Mouse (Mus musculus) lung, postnatal 10 days (tissue): ENCODE results near the gene Cfap97d1.
"Not testable (repeated sequence)": the region's sequence is repeated elsewhere in the genome, so short reads cannot be mapped to it uniquely, and the experiment has no call there.

Experiments used
- DNase-seq: peaks from one replicate; pipeline ENCODE4 v3.0.0; 2021

Cfap97d1 gene

GRCm38 (mm10) chr11:101974181-101974580, 9.9 kb upstream of the Cfap97d1 start:
- no peak for DNase-seq

GRCm38 (mm10) chr11:101974923-101975322, 9.2 kb upstream of the Cfap97d1 start:
- peak; percentile 53 for DNase-seq

DNA sequence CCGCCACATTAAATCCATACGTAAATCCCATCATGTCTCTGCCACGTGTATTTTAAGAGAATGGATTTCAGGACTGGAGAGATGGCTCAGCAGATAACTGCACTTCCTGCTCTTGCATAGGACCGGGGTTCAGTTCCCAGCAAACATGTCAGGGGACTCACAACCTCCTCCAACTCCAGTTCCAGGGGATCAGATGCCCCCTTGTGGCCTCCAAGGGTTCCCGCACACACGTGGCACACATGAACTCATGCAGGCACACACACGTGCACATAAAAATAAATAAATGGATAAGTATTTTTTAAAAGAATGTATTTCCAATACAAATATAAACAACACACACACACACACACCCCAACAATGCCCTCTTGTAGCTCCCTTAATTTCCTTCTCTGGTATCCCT, 7.1 kb upstream of the Cfap97d1 start:
- no peak for DNase-seq

DNA sequence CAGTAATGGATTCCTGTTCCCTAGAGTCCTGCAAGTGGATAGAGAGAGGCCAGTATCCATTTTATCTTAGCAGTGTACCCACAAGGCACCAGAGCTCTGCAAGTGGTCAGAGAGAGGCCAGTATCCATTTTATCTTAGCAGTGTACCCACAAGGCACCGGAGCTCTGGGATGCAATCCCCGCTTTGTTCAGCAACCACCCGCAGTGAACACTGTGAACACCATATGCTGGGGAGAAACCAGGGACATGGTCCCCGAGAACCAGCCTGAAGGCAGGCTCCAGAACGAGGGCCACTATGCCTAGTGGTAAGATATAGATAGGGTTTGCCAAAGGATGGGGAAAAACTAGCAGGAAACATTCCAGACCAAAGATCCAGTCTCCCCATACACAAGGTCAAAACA, 4.9 kb upstream of the Cfap97d1 start:
- DNase-seq, result no peak

DNA sequence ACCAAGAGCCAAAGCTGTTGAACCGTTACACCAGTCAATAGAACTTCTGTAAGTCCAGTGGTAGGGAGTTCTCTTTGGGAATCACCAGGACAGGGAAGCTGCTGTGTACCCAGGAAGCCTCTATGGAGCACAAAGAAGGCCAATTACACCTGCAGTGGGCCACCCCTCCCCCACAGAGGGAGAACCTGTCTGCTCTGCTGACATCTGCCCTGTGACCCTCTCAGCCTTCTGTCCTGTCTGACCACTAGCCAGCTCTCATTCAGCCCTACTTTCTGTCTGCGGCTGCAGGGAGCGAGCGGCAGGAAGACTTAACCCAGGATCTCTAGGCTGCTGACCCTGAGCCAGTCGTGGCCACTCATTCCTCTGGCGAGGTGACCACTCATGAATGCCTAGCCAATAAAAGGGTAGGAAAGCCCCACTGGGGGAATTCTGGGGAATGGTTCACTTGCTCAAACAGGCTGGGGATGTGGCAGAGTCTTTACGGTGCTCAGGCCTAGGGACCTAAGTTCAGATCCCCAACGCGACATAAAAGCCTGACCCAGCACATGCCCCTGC, 3.4 kb upstream of the Cfap97d1 start:
- no peak for DNase-seq

GRCm38 (mm10) chr11:101981850-101982249, 2.2 kb upstream of the Cfap97d1 start:
- peak; percentile 64 for DNase-seq

DNA sequence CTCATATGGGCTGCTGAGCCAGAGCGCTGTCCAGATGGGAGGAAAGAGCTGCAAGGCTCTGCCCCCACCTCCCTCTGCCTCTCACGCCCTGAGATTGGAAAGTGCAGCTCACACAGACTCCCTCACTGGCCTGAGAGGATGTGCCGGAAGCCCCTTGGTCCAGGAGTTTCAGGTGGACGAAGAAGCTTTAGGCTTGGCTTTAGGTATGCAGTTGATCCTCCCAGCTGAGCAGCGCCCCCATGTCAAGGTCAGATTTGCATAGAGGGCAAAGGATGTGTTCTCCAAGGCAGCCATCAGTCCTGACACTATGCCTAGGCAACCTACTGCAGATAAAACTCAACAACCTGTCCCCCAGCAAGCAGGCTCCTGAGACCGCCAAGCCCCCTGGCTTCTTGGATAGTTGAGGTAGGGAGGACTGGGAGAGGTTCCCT, 1.1 kb upstream of the Cfap97d1 start:
- DNase-seq, result no peak

GRCm38 (mm10) chr11:101983431-101983921, 603 bp upstream of the Cfap97d1 start:
- DNase-seq, result no peak

DNA sequence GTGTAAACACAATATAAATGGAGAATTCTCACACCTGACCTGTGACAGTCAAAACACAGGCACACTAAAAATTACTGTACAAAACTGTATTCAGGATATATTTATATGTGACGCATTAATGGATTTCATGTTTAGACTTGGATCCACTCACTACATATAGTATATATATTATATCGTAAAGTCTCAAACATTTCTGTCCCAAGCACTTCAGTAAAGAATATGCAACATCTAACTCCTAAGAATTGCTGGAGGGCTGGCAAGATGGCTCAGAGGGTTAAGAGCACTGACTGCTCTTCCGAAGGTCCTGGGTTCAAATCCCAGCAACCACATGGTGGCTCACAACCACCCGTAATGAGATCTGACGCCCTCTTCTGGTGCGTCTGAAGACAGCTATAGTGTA, 1.4 kb downstream of the Cfap97d1 start:
- DNase-seq, result not testable (repeated sequence)

GRCm38 (mm10) chr11:101985990-101986389, 1.9 kb downstream of the Cfap97d1 start:
- peak; percentile 94 for DNase-seq

- no peak for DNase-seq
Observed at GRCm38 (mm10) chr11:101986913-101987312, 2.8 kb downstream of the Cfap97d1 start, which contains the start of gene Dusp3. Gene Dusp3, minus strand, starts transcription at chr11:101987013.

DNA sequence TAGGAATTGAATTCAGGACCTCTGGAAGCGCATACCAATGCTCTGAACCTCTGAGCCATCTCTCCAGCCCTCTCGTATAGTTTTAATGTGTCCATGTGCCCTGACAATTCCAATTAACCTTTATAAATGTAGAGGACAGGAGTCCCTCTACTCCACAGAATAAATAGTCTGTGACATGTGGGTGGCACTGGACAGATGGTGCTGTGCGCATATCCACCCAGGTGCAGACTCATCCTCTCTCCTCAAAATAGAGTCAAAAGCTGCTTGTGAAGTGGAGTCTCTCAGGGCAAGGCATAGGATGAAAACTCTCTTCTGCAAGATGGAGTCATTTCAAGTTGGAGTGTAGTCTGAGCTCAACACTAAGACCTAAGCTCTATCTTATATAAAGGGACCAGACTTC, 6.2 kb downstream of the Cfap97d1 start:
- DNase-seq, result no peak

GRCm38 (mm10) chr11:101991813-101992212, 7.7 kb downstream of the Cfap97d1 start:
- DNase-seq, result no peak

DNA sequence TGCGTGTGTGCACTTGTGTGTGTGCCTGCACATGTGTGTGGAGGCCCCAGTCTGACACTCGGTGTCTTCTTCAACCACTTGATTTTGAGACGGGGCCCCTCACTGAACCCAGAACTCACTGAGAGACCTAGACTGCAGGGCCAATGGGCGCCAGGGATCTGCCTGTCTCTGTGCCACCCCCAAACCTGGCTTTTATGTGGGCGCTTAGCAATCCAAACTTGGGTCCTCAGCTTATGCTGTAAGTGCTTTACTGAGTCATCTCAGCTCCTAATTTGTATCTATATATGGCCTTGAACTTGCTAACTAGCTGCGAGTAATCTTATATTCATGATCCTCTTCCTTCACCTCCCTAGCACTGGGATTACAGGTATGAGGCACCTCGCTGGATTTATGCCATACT, 8.3 kb downstream of the Cfap97d1 start:
- DNase-seq, result no peak

DNA sequence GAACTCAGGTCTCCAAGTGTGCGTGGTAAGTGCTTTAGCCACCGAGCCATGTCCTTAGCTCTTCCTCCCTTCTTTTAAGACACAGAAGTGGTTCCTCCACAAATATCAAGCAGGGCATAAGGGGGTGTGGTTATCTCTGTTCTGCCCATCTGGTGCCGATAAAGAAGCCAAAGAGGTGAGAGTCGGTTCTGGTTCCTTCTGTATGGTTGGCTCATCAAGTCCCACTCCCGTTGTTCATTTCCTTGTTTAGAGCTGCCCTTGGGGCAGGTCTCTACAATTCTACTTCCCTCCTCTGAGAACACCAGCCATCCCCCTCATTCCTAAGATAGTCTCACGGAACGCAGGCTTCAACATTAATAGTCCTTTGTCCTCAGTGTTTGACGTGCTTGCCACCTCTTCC, 10.0 kb downstream of the Cfap97d1 start:
- DNase-seq, result no peak

- no peak for DNase-seq
Observed at GRCm38 (mm10) chr11:101995938-101996337, 11.9 kb downstream of the Cfap97d1 start.

GRCm38 (mm10) chr11:101998258-101998657, 14.2 kb downstream of the Cfap97d1 start:
- DNase-seq, result peak; percentile 49

- DNase-seq, result no peak
Observed at GRCm38 (mm10) chr11:101999466-101999865, 15.4 kb downstream of the Cfap97d1 start.

- no peak for DNase-seq
Observed at GRCm38 (mm10) chr11:102004251-102004650, 20.2 kb downstream of the Cfap97d1 start.

DNA sequence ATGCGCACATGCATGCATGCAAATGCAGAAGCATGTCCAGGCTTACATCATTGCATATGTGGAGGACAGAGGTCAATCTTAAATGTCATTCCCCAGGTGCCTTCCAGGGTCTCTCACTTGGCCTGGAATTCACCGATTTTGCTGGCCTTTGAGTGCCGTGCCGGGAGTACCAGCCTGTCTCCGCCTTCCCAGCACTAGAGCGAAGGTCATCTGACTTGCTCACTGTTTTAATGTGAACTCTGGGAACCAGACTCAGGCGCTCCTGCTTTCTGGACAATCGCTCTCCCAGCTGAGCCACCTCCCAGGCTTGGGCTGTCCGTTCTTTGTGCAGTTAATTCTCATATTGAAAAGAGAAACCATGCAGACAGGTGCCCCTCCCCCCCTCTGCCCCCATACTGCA, 22.2 kb downstream of the Cfap97d1 start:
- DNase-seq, result no peak

DNA sequence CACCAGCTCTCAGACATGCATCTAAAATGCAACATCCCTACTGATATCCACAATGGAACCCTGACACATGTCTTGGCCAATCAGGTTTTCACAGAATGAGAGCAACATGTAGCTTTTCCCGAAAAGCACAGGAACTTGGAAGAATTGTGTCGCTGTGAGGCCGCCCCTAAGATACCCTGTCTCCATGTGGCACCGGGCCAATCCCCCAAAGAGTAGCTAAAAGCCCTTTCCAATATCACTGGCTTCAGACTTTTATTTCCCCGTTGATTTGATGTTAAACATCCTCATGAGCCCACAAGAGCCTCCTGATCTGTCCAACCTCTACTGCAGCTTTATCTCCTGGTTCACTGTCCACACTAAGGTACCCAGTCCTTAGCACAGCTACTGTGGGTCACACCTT, 22.6 kb downstream of the Cfap97d1 start:
- DNase-seq, result no peak

GRCm38 (mm10) chr11:102008372-102008771, 24.3 kb downstream of the Cfap97d1 start:
- DNase-seq, result no peak

- peak; percentile 61 for DNase-seq
Observed at GRCm38 (mm10) chr11:102008954-102009637, 25.0 kb downstream of the Cfap97d1 start.

DNA sequence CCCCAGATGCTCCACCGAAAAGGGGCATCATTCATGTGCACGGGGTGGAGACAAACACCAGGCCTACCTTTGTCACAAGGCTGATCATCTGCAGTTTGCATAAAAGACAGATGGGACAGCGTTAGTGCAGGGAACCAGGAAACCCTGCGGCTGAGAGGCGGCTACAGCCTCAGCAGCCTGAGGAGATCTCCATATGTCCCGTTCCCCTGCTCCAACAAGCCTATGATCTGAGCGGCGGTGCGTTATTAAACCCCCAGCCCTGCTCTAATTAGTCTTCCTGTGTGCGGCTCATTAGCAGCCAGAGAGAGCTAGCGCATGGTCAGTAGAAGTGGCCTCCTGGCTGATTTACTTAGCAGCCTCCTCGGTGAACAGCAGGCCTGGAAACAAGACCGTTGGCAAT, 26.1 kb downstream of the Cfap97d1 start:
- no peak for DNase-seq

DNA sequence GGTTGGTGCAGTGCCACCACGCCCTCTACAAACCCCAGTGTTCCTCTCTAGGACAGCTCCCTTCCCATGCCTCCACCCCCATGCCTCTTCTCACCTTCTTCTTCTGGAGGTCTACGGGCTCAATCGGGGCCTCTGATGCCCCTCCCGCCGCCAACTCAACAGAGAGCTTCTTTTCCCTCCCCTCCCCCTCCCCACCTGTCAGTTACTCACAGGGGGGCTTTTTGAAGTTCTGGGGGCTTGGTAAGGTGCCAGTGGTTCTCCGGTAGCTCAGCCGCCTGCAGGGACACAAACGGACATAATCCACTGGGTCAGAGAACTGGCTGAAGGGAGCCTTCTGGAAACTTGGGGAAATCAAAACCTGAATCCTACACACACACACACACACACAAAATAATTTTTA, 27.4 kb downstream of the Cfap97d1 start:
- DNase-seq, result no peak
